Mouse (Mus musculus) activated CD4-positive, CD25-positive, alpha-beta regulatory T cell, adult 4 months (primary cell): ENCODE results near the gene Eps8l1. TPM values are rescaled to one million over a fixed set of nuclear protein-coding genes. Genes with fewer than 3 reads are reported as not detected.

Experiments used
- ATAC-seq: one replicate; pipeline ENCODE4 v1.8.0; 2017
- polyA plus RNA-seq, 2 experiments: library from polyadenylated mRNA; unstranded; fragments of 100-300 nt; shearing (Covaris generic); gene quantifications; one replicate each; pipeline ENCODE4 v1.2.1; 2017

Gene Eps8l1
- polyA plus RNA-seq, 2 experiments from 2014 or later, result 4.8 to 14.3 TPM

DNA sequence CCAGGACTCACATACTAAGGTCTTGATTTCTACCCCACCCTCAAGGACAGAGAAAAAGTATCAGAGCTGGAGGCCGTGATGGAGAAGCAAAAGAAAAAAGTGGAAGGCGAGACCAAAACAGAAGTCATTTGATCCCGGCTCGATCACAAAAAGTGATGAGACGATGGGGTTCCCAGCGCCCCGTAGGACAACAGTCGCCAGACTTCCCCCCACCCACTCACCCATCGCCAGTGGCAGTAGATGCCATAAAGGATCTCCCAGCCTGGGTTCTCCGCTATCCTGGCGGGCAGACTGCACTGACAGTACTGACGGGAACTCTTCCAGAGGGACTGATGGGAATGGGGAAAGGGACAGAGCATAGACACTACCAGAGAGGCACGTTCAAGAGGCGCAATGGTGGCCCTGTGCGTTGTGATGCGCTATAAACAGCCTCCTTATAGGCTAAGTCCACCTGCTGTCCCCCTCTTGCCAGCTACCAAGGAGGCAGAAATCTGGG is 18.4 kb downstream of the Eps8l1 start:
- no peak for ATAC-seq

DNA sequence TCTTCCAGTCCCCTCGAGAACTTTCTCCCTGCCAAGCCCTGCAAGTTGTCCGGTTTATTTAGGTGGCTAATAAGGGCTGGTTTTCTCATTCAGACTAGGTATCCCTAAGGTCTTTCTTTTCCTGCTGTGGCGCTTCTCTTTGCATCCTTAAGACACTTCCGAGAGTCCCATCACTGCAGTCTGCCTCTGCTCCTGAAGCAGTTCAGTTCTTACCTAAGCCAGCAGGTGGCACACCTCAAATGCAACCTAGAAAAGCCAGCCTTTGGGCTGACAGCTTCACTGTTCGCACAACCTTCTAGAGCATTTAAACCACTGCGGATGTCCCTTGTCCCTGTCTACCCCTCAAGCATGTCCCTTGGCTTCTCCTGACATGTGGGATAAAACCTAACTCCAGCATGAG is 19.2 kb downstream of the Eps8l1 start:
- peak; percentile 60 for ATAC-seq

DNA sequence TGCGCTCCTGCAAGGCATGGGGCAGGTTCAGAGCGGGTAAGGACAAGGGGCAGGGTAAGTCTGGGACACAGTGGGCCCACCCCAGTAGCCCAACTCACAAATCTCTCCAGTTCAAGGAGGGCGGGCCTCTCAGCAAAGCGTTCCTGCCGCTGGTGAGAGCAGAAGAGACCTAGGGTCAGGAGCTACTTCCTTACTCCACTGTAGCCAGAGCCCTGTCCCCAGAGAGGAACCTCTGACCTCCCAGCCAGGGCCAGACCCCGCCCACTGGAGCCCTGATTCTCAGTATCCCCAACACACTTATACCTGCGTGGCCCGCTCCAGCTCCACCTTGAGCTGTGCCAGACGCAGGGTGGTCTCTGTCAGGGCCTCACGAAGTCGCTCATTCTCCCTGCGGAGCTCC is 21.8 kb downstream of the Eps8l1 start:
- ATAC-seq, result no peak

DNA sequence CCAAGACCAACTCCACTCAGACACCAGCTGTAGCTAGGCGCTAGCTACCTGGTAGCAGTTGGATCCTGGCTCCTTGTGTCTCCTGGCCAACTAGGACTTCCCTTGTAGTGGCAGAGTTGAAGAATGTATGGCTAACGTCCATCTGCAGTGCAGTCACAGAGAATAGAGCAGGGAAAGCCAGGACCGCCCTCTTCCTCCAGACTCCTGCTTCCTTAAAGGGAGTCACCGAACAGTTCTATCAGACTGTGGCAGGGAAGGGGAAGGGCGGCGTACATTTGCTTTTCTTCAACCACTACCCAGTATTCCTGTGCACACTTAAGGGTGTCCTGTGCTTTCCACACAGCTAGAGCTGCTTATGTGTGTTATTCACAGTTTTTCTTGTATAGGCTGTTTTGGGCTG is 30.8 kb downstream of the Eps8l1 start:
- no peak for ATAC-seq

DNA sequence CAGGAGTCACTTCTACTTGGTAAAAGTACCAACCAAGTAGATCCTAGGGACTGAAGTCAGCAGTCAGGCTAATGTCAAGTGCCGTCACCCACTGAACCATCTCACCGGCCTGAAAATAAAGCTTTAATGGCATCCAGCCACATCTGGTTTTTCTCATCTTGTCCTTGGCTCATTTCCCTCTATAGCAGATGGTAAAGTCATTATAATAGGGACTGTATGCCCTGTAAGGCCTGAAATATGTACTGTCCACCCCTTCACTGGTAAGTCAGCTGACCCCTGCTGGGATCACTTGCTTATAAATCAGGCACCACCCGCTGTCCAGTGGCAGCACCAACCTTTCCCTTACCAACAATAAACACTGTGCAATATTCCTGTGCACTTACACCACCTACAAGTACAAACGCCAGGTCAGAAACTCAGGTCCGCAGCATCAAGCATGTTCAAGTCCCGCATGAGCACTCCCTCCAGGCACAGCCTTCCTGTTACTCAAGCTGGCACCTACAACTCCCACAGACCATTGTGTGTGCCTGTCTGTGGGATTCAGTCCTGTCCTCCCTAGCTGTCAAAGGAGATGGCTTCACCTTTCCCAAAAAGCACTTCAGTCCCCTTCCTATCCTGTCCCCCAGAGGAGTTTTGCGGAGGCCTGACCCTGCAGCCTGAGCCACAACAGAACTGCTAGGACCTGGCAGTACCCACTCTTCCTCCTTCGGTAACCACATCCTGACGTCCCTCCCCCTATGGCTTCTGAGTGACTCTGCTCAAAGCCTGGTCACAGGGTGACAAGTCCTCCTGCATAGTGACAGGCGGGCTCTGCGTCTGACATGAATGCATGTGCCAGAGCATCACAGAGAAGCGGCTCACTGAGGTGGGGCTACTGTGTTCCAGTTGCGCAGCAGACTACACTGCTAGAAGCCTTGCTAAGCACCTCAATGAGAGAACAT is 32.1 kb downstream of the Eps8l1 start:
- peak; percentile 97 for ATAC-seq

DNA sequence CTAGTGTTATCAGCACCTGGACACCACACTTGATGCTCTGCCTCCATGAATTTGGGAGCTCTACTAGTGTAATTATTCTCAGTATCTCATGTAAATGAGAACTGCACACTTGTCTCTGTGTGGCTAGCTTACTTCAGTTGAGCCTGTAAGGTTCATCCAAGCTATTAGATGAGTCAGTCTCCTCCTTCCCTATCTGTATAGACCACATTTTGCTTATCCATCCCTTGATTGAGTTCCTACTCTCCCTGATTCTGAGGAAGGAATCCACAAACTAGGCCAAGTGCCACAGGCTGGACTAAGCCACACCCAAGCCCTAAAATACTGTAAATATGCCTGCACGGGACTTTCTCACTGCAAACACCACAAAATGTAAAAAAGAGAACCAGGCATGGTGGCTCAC is 33.5 kb downstream of the Eps8l1 start:
- no peak for ATAC-seq

DNA sequence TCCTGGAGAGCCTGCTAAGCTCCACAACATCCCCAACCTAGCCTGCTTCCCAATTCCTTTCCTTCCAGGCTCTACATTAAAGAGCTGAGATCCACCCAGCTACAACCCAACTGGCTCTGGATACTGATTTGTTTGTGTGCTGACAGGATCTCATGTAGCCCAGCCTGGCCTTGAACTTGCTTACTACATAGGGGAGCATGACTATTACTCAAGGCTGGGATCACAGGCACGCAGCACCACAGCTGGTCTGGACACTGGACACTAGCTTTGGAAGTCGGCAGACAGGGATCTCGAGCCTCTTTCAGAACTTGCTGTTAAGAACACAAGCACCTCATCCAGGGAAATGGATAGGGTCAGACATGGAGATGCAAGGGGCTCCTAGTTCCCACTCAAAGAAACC is 36.0 kb downstream of the Eps8l1 start:
- no peak for ATAC-seq

DNA sequence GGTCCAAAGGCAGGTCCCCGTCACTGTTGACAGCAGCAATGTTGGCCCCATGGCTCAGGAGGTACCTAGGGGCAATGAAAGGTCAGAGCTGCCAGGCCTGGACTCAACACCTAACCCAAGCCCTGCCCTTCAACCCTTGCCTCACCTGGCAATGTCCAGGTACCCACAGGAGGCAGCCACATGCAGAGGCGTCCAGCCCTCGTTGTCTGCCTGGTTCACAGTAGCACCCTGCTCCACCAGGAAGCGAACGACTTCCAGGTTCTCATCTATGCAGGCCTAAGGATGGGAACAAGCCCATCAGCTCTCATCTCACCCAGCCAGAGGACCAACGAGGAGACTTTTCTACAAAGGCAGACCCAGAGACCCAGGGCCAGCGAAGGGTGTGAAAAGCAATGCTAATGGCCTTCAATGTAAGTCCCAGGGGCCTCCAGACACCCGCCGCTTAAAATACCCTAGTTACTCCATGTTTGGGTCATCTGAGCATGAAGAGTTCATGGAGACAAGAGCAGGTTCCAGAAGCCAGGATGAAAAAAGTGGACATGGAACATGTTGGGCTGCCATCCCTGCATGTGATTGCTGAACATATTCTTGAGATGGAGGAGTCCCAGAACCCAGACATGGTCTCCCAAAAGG is 36.9 kb downstream of the Eps8l1 start:
- no peak for ATAC-seq

DNA sequence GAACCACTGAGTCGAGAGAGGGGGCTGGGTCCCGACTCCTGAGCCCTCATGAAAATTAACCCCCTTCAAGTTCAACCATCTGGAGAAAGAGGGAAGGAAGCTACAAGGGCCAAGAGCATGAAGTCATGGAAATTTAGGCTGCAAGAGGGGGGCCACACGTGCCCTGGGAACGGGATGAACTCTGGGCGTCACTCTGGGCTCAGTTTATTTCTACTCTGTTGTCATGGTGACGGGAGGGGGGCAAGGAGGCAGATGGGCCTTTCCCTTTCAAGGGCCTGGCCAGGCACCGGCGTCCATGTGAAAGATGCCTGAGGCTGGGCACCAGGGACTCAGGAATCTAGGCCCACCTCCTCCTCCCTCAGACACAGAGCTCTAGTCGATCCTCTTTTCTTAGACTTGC is 37.8 kb downstream of the Eps8l1 start:
- ATAC-seq, result no peak

DNA sequence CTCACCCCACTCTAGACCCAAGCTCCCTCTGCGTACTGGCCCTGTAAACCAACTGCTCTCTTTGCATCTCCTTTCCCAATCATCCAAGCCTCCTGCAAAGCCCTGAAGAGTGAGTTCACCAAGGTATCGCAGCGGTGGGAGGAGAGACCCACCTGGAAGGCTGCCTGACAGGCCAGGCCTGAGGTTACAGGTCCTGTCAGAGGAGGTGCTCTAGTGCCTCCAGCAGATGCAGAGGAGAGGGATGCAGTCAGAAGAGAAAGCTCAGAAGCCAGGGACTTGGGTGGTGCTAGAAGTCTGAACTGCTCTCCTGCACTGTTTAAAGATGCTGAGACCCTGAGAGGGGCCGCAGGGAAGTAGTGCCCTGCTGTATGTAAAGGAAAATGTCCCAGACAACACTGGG is 38.6 kb downstream of the Eps8l1 start:
- ATAC-seq, result no peak

DNA sequence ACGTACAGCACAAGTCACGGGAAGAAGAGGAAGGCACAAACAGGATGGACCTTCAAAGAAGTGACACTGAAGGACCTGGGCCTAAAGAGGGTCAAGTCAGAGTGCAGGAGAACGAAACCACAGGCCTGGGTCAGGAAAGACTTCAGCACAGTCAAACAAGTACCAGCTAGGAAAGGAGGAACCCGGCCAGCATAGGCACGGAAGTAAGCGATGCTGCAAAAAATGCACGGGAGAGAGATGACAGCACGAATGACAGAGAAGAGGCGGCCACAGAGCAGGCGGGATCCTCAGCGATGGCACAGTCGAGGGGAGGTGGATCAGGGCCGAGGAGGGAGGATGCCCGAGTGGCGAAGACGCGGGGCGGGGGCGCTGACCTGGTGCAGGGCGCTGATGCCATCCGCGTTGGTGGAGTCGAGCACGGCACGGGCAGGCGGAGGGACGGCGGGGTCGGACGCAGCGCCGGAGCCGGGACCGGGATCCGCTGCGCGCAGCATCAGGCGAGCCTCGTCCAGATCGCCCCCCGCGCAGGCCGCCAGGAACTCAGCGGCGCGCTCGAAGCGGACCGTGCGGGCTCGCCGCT is 40.5 kb downstream of the Eps8l1 start:
- ATAC-seq, result peak; percentile 48

DNA sequence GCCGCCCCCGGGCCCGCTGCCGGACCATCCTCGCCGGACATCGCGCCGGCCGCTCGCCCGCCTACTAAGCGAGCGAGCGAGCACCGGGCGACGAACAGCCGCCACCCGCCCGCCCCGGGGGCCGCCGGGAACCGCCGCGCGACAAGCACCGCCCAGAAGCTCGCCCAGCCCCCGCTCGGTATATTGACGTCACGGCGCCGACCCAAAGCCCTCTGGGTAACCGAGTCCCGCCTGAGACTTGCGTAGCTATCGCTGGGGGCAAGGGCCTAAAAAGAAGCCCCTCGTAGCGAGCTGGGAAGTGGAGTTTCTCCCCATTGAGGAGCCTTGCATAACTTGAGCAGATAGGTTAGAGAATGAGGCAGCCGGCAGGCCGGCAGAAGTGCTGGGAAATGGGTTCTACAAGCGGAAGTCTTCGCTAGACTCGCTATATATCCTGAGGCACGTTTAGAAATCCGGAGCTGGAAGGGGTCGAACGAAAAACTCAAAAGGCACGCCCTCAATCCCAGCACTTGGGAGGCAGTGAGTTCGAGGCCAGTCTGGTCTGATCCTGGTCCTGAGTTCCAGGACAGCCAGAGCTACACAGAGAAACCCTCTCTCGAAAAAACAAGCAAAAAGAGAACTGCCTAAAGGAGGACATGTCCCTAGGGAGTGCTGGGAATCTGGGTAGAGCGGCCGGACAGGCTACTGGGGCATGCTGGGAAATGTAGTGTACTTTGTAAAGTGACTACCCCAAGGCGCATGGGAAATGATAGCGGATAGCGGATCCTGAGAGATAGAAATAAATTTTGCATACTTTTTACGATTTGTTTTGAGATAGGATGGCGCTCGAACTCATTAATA is 41.3 kb downstream of the Eps8l1 start, which contains the start of gene Ppp1r12c:
Gene Ppp1r12c, minus strand, starts transcription at position 123 of the 840 bp plus-strand sequence.
- peak; percentile 91 for ATAC-seq

DNA sequence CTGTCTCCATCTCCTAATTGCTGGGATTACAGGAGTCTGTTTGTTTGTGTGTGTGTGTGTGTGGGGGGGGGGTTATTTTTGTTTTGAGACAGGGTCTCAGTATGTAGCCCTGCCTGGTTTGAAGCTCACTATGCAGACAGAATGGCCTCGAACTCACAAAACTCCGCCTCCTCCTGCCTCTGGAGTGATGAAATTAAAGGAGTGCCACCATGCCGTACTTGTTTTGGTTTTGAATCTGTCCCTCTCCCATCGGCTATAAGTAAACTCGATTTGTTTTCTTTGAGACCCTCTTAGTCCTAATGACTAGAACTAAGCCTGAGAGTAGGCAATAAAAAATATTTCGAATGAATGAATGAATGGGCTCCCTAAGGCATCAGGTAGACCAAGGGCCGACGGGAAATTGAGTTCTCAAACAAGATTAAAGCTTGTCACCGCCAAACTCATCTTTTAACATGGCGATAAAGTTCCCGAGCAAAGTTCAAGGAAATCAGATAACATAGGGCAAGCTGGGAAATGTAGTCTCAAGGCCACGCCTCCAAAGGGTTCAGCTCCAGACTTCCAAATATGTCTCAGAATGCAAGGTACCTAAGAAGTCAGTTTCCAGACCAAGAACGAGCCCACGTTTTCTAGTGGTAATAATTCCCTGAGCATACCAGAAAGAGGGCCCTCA is 42.1 kb downstream of the Eps8l1 start:
- no peak for ATAC-seq

DNA sequence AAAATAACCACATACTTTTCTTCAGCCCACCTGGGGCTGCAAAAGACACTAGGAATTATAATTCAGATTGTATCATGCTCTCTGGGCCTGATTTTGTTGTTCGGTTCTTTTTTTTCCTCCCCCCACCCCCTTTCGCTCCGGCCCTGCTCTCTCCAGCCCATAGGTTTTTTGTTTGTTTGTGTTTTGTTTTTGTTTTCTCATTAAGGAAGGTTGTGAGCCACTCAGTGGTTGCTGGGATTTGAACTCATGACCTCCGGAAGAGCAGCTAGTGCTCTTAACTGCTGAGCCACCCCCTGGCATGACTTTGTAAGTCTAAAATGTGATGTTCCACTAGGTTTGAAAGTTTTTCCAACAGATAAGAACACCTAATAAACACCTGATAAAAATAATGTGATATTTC is 42.6 kb downstream of the Eps8l1 start:
- ATAC-seq, result no peak

DNA sequence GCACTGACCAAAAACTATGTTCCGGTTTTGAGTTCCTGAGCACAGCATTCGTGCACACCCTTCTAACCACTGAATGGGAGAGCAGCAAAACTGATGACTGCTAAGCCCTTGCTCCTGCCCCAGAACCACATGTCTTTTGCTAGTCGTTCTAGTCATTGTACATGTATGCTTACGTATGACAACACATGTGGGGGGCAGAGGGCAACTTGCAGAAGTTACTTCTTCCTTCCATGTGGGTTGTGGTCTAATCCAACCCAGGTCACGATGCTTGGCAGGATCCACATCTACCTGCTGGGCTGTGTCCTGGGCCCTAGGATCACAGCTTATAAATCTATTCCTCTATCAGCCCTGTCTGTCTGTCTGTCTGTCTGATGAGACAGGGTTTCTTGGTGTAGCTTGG is 43.4 kb downstream of the Eps8l1 start:
- ATAC-seq, result no peak

DNA sequence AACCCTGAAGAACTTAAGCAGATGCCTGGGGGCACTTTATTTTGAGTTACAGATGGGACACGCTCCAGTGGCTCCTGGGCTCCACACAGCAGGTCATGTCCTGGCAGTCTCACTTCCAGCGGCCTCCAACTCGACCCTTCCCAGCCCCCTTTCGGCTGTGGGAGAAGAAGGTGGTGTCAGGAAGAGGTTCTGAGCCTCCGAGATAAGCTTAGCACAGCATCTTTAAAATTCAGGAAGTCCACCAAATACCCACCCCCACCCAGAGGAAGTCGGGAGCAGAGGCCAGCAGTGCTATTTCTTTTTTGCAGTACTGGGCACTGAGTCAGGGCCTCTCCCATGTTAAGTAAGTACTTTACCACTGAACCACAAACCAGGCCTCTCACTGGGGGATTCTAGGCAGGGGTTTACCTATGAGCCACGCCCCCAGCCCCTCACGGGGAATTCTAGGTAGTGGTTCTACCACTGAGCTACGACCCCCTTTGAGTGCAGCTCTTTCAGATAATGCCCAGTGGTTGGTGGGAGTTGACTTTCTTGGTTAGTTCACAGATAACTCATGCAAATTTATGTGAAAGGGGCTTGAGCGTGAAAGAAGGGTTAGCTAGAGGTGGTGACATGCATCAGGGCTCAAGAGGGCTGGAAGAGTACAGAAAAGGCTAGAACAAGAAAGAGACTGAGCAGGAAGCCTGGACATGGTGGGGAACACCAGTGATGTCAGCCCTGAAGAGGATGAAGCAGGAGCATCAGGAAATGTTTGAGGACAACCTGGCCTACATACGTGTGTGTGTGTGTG is 44.4 kb downstream of the Eps8l1 start:
- ATAC-seq, result no peak

DNA sequence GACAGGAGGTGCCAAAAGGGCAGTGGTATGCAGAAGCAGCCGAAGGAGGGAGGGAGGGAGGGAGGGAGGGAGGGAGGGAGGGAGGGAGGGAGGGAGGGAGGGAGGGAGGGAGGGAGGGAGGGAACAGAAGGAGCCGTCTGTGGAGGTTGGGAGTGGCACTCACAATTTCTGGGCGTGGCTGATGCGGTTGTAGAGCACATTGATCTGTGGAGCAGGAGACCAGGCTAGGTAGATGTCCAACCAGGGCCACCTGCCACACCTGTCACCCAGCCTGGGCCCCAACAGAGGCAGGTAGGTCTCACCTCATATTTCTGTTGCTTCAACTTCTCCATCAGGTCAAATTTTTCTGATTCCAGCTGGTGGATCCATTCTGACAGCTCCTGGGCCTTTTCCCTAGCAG is 46.7 kb downstream of the Eps8l1 start:
- ATAC-seq, result no peak

DNA sequence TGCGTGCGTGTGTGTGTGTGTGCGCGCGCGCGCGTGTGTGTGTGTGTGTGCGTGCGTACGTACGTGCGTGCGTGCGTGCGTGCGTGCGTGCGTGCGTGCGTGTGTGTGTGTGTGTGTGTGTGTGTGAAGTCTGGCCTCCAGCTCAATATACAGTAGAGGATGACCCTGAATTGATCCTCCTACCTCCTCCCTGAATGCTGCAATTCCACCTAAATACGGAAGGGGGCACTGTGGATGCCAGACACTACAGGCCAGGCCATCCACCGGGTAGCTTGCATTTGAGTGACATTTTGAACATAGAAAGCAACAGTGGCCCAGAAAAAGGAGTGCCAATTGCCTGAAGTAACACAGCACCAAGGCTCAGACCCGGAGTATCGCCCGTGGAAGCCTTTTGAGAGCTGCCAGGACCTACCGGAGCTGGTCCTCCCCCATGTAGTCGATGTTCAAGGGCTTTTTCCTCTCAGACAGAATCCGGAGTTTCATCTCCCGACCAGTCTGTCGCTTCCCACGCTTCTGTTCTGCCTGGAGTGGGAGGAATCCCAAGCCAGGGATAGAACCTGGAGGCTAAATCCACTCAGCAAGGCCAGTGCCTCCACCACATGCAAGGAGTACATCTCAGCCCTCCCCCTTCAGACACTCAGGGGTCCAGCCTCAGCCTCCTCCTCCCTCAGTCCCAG is 47.7 kb downstream of the Eps8l1 start:
- no peak for ATAC-seq

DNA sequence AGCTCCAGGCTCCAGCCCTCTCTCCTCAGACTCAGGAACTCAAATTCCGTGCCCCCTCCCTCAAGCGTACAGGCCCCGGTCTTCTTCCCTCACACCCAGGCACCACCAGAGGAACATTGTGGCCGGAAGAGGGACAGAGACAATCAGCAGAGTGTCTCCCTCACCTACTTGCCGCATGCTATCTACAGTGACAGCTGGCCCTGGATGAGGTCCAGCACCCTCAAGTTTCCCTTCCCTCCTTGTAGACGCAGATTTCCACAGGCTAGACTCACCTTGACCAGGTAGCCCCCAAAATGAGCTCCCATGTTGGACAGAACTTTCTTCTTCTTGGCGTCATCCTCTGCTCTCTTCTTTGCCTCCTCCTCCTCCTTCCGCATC is 48.3 kb downstream of the Eps8l1 start:
- ATAC-seq, result no peak

DNA sequence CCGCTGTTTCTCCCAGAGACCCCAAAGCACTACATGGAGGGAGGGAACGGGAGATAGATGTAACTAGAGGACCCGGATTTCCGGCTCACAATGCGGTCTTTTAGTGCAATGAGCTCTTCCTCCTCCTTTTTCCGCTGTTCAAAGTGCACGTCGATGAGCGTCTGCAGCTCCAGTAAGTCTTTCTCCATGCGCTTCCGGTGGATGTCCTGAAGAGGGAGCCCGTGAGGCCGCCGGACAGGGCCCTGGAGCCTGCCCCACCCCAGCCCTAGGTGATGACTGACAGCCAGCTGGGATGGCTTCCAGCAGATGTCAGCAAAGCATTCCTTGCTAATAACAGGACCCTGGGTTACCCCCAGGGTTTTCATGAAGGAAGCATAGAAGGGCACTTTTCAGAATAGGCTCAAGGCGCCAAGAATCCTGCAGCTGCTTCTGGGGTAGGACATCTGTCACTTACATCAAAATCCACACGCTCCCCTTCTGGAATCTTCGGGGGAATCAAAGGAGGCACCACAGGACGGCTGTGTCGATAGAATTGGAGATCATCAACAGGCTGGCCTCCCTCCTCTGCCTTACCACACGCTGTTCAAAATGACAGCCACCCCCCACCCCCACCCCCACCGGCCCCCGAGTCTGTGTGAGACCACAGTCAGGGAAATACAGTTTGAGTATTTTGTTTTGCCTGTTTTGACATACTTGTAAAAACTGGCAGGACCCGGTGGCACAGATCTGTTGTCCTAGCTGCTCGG is 49.6 kb downstream of the Eps8l1 start:
- ATAC-seq, result peak; percentile 87
